Mouse (Mus musculus) liver, adult 2 months (tissue): ENCODE results near the gene Map4.

Experiments
- CTCF ChIP-seq: fragments of 200-500 bp; IDR thresholded peaks from 2 replicates; pipeline ENCODE4 v1.5.1; 2011; ENCODE audit warnings: low read depth, low read length, control low read depth
- POLR2A ChIP-seq: fragments of 200-500 bp; IDR thresholded peaks from 2 replicates; pipeline ENCODE4 v1.6.1; 2011; ENCODE audit warnings: low read length, control low read depth; ENCODE audit not compliant: insufficient read depth; ENCODE audit errors: extremely low read depth

- TF ChIP-seq POLR2A (no peak), CTCF (no peak)
These were observed 13.3 kb upstream of the Map4 start for GRCm38 (mm10) chr9:109917931-109918330.
